Mouse (Mus musculus) neural tube, embryonic 12.5 days (tissue): ENCODE measurements around the gene Pmpcb. TPM values are rescaled to one million over a fixed set of nuclear protein-coding genes. Genes with fewer than 3 reads are reported as not detected.

Experiments used
- polyA plus RNA-seq: library from polyadenylated mRNA; unstranded; fragments of >200 nt; fragmentation: Nextera tagmentation; extraction: Ambion mirVana; gene quantifications from 2 replicates; pipeline ENCODE4 v1.2.1, GENCODE M21; 2016

Pmpcb gene
- polyA plus RNA-seq, 1 experiment from 2014 or later, result 83.2 TPM

Other genes starting within 250 kb of the Pmpcb start
- 13.5 and 14.0 TPM in 2 replicates for gene Lrrc17, start 193.6 kb upstream of the Pmpcb start, polyA plus RNA-seq
- gene Fbxl13, start 91.5 kb upstream of the Pmpcb start, polyA plus RNA-seq, result 0.22 and 0.39 TPM in 2 replicates
- gene Armc10, start 91.3 kb upstream of the Pmpcb start, polyA plus RNA-seq, result 64.4 and 69.6 TPM in 2 replicates
- gene Napepld, start 35.7 kb upstream of the Pmpcb start, polyA plus RNA-seq, result 5.4 and 5.5 TPM in 2 replicates
- 83.2 and 84.6 TPM in 2 replicates for gene Dnajc2, start 48.1 kb downstream of the Pmpcb start, polyA plus RNA-seq
- gene Psmc2, start 48.1 kb downstream of the Pmpcb start, polyA plus RNA-seq, result 210 and 220 TPM in 2 replicates
- gene Slc26a5, start 128.5 kb downstream of the Pmpcb start, polyA plus RNA-seq, result not detected in 2 replicates